ENCODE assay signal across 8 mouse cellular contexts in genomic region chr6:52918980-52919379, GRCm38 (mm10).
DNase-seq lines count a peak whose midpoint lies in the region; ATAC-seq and TF ChIP-seq lines count a peak whose summit lies in the region.

No protein-coding gene starts in this region.

- H3K4me2 ChIP-seq in liver, embryonic 14.5 days (ENCODE audit: low read depth) = no peak overlapping the region
- no peak overlapping the region for H3K4me2 ChIP-seq in neural tube, embryonic 13.5 days

- no peak overlapping the region for H3K4me3 ChIP-seq in heart, adult 2 months
- H3K4me3 ChIP-seq in liver, embryonic 14.5 days (ENCODE audit: insufficient read depth in 1 of 2, low read depth in 2 of 2, low read length in 2 of 2) = no peak overlapping the region
- no peak overlapping the region for H3K4me3 ChIP-seq in neural tube, embryonic 13.5 days

- TF ChIP-seq CTCF in heart, adult 2 months (IDR thresholded peaks at IDR 0.05) = peak; percentile 97
- peak; percentile 84 for TF ChIP-seq CTCF in liver, embryonic 14.5 days (IDR thresholded peaks at IDR 0.05; ENCODE audit: low read depth)

- H3K36me3 ChIP-seq in heart, adult 2 months (ENCODE audit: control insufficient read depth, insufficient read depth, low read length) = no peaks in the 10 kb centered on the region
- no peaks in the 10 kb centered on the region for H3K36me3 ChIP-seq in liver, embryonic 14.5 days (replicated peaks; ENCODE audit: control insufficient read depth, insufficient read depth, low read depth)
- H3K36me3 ChIP-seq in neural tube, embryonic 13.5 days = no peaks in the 10 kb centered on the region

- no peak overlapping the region for H3K9ac ChIP-seq in heart, adult 2 months (ENCODE audit: low read depth, low read length)
- no peak overlapping the region for H3K9ac ChIP-seq in liver, embryonic 14.5 days (replicated peaks)
- H3K9ac ChIP-seq in neural tube, embryonic 13.5 days = no peak overlapping the region

- TF ChIP-seq EP300 in heart, adult 2 months (IDR thresholded peaks at IDR 0.05; ENCODE audit: insufficient read depth, low read depth, low read length) = 0 out of 2 replicates have a peak, but pooled peaks have one; percentile 26
- TF ChIP-seq EP300 in liver, embryonic 14.5 days (IDR thresholded peaks at IDR 0.05; ENCODE audit: low read depth) = no peak

- peaks cover 1% of the 10 kb centered on the region for H3K4me1 ChIP-seq in heart, adult 2 months (ENCODE audit: control insufficient read depth, insufficient read depth, low read length)
- H3K4me1 ChIP-seq in liver, embryonic 14.5 days (replicated peaks; ENCODE audit: control insufficient read depth in 2 of 2, insufficient read depth in 2 of 2, low read length in 1 of 2) = no peaks in the 10 kb centered on the region
- peaks cover 6% of the 10 kb centered on the region; the same call in 1 of the 2 replicates for H3K4me1 ChIP-seq in neural tube, embryonic 13.5 days (replicated peaks)

- intact Hi-C loops in heart, adult 2 months (cut with DNase I) = loop anchor here (1.0 to 10.0 kb wide), 4 partner anchors 76 to 662 kb away; no protein-coding TSS in a partner anchor

- WGBS in heart, adult 2 months = 2% methylated on average over 2 of the region's 2 CpGs
- WGBS in liver, embryonic 14.5 days (ENCODE audit: insufficient replicate concordance) = 1% methylated on average over 2 of the region's 2 CpGs
- 6% methylated on average over 2 of the region's 2 CpGs for WGBS in neural tube, embryonic 13.5 days

- H3K9me3 ChIP-seq in liver, embryonic 14.5 days (ENCODE audit: control insufficient read depth, low read length) = no peaks in the 10 kb centered on the region
- H3K9me3 ChIP-seq in neural tube, embryonic 13.5 days = no peaks in the 10 kb centered on the region

- no peak for TF ChIP-seq POLR2A in heart, adult 2 months (IDR thresholded peaks at IDR 0.05; ENCODE audit: insufficient read depth, low read depth, low read length)

- DNase-seq in CD4-positive, CD25-positive, alpha-beta regulatory T cell, adult 2 months (ENCODE audit: low read depth, low spot score) = peak; percentile 82
- DNase-seq in adrenal gland, postnatal 14 days = peak; percentile 85
- peak; percentile 76 for DNase-seq in embryo, embryonic 9.5 days (ENCODE audit: extremely low spot score)
- peak; percentile 59 to 79 for DNase-seq in heart, adult 2 months
- peak; percentile 88 for DNase-seq in kidney, postnatal 10 days
- peak; percentile 26 to 30 (median 27) for DNase-seq in liver, embryonic 14.5 days (ENCODE audit: low read depth in 3 of 3, low spot score in 3 of 3)
- peak; percentile 80 to 86 for DNase-seq in thymus, adult 18-20 months

- no peaks in the 10 kb centered on the region for H3K79me2 ChIP-seq in heart, adult 2 months (replicated peaks; ENCODE audit: control insufficient read depth, insufficient read depth, low read length)

- H3K27me3 ChIP-seq in heart, adult 2 months (ENCODE audit: control insufficient read depth, insufficient read depth, low read length) = no peaks in the 10 kb centered on the region
- H3K27me3 ChIP-seq in liver, embryonic 14.5 days (ENCODE audit: control insufficient read depth, insufficient read depth, low read length) = no peaks in the 10 kb centered on the region
- H3K27me3 ChIP-seq in neural tube, embryonic 13.5 days = peaks cover 6% of the 10 kb centered on the region; the same call in 1 of the 2 replicates

- ATAC-seq in liver, embryonic 14.5 days (ENCODE audit: insufficient read depth) = no peak
- peak; percentile 75; the same call in 1 of the 2 replicates for ATAC-seq in neural tube, embryonic 13.5 days (ENCODE audit: low read depth)

- H3K27ac ChIP-seq in heart, adult 2 months = no peak overlapping the region
- H3K27ac ChIP-seq in liver, embryonic 14.5 days = no peak overlapping the region
- H3K27ac ChIP-seq in neural tube, embryonic 13.5 days (replicated peaks) = no peak overlapping the region

Comparison
In these comparisons a context has a peak if more than half of its experiments do, and no peak if none do; other contexts are left out.
1. DNase-seq: peak in every context shown above with its lines; median percentile 88 in kidney, postnatal 10 days; 85 in adrenal gland, postnatal 14 days; 83 in thymus, adult 18-20 months; 82 in CD4-positive, CD25-positive, alpha-beta regulatory T cell, adult 2 months; 76 in embryo, embryonic 9.5 days; 69 in heart, adult 2 months; 27 in liver, embryonic 14.5 days.